13 mouse cellular contexts compared by ENCODE assay signal in the genomic region with DNA sequence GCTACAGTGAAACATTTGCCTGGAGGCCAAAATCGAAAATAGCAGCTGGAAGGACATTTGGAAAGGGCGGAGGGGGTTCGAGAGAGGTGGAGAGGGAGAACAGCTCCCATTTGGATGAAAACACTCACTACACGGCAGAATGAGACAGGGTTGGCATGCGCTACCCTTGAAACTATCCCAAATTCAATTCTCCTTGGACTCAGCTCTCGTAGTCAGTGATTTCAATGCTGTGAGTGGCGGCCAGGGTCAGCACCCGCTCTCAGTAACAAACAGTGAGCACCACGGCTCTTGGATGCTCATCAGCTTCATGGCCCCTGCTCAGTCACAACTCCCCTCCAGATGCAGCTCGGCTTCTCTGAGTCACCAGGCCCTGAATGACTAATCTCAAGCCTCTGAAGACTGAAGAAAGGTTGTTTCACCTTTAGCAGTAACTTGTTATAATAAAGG. TPM values are rescaled to one million over a fixed set of nuclear protein-coding genes. Genes with fewer than 3 reads are reported as not detected.
A peak's percentile ranks its signal among the peaks of the same experiment; 100 is the strongest.
DNase-seq lines count a peak whose midpoint lies in the region; ATAC-seq and TF ChIP-seq lines count a peak whose summit lies in the region.
"Had no signal": no experiment of that assay in that cellular context is flagged by ENCODE, and none has a peak within 500 bp of the region (broad histone marks: within the 10 kb centered on the region; RNA-seq: fewer than 3 reads in every experiment).

No protein-coding gene starts in this region.

- DNase-seq in heart, adult 2 months = peak; percentile 45 to 71
- DNase-seq in urinary bladder, postnatal 14 days (ENCODE audit: low spot score) = peak; percentile 9
- DNase-seq in urinary bladder, postnatal 4 days (ENCODE audit: low spot score in 2 of 2) = no peak
- peak; percentile 65 to 70 for DNase-seq in heart, adult 9 months (ENCODE audit: low spot score in 2 of 2)
- no peak for DNase-seq in thymus, postnatal 4 days
- DNase-seq in liver = no peak
- DNase-seq in MN1 (ENCODE audit: low spot score) = no peak
- DNase-seq: kidney, postnatal 14 days; liver, postnatal 0 days had no signal

- no peaks in the 10 kb centered on the region for H3K9me3 ChIP-seq in heart, embryonic 12.5 days (replicated peaks)
- H3K9me3 ChIP-seq: midbrain, embryonic 13.5 days had no signal

- no peak for ATAC-seq in heart, embryonic 12.5 days (ENCODE audit: insufficient number of reproducible peaks, low FRiP score)
- ATAC-seq: CD4-positive, CD25-positive, alpha-beta regulatory T cell, adult 4 months; liver, postnatal 0 days; midbrain, embryonic 13.5 days had no signal

- TF ChIP-seq EP300 in heart, adult 2 months (IDR thresholded peaks at IDR 0.05; ENCODE audit: insufficient read depth, low read depth, low read length) = no peak

- intact Hi-C loops in heart, adult 2 months (cut with DNase I) = loop anchor here (5.0 kb wide), 1 partner anchor 42 kb away; no protein-coding TSS in a partner anchor

- H3K4me2 ChIP-seq in heart, embryonic 12.5 days = no peak overlapping the region
- H3K4me2 ChIP-seq: hindbrain, embryonic 14.5 days; midbrain, embryonic 13.5 days had no signal

- no peak overlapping the region for H3K9ac ChIP-seq in heart, adult 2 months (ENCODE audit: low read depth, low read length)
- no peak overlapping the region for H3K9ac ChIP-seq in heart, embryonic 12.5 days
- H3K9ac ChIP-seq: hindbrain, embryonic 14.5 days; liver, postnatal 0 days; midbrain, embryonic 13.5 days had no signal

- no peaks in the 10 kb centered on the region for H3K27me3 ChIP-seq in heart, adult 2 months (ENCODE audit: control insufficient read depth, insufficient read depth, low read length)
- no peaks in the 10 kb centered on the region for H3K27me3 ChIP-seq in heart, embryonic 12.5 days (replicated peaks)
- H3K27me3 ChIP-seq: midbrain, embryonic 13.5 days had no signal

- H3K4me3 ChIP-seq in heart, adult 2 months = no peak overlapping the region
- H3K4me3 ChIP-seq in heart, embryonic 12.5 days = no peak overlapping the region
- H3K4me3 ChIP-seq: midbrain, embryonic 13.5 days had no signal

- H3K4me1 ChIP-seq in heart, adult 2 months (ENCODE audit: control insufficient read depth, insufficient read depth, low read length) = no peaks in the 10 kb centered on the region
- peaks cover 16% of the 10 kb centered on the region for H3K4me1 ChIP-seq in heart, embryonic 12.5 days (replicated peaks)

- no peaks in the 10 kb centered on the region for H3K79me2 ChIP-seq in heart, adult 2 months (replicated peaks; ENCODE audit: control insufficient read depth, insufficient read depth, low read length)

- TF ChIP-seq POLR2A in heart, adult 2 months (IDR thresholded peaks at IDR 0.05; ENCODE audit: insufficient read depth, low read depth, low read length) = no peak

- no peaks in the 10 kb centered on the region for H3K36me3 ChIP-seq in heart, adult 2 months (ENCODE audit: control insufficient read depth, insufficient read depth, low read length)
- no peaks in the 10 kb centered on the region for H3K36me3 ChIP-seq in heart, embryonic 12.5 days
- H3K36me3 ChIP-seq: midbrain, embryonic 13.5 days had no signal

- WGBS in heart, adult 2 months = 68% methylated on average over 10 of the region's 10 CpGs
- WGBS in heart, embryonic 12.5 days = 79% methylated on average over 10 of the region's 10 CpGs

- TF ChIP-seq CTCF in heart, adult 2 months (IDR thresholded peaks at IDR 0.05) = no peak

- no peak overlapping the region for H3K27ac ChIP-seq in heart, adult 2 months
- no peak overlapping the region for H3K27ac ChIP-seq in heart, embryonic 12.5 days (ENCODE audit: poor library complexity, severe bottlenecking)
- H3K27ac ChIP-seq: hindbrain, embryonic 14.5 days; midbrain, embryonic 13.5 days had no signal

RNA-seq across cellular contexts. Expression of gene Tanc2, which starts 59.1 kb away (rescaled TPM):
- total RNA-seq in heart, adult 2 months (2021) = 10 to 100 TPM; 11.9 to 15.2 TPM
- polyA plus RNA-seq in heart, adult 2 months (2012; rRNA removed) = 3.5 and 6.9 TPM in 2 replicates
- 24.4 and 26.1 TPM in 2 replicates for polyA plus RNA-seq in heart, embryonic 12.5 days (2016; fragmentation: Nextera tagmentation; extraction: Ambion mirVana)

Comparison
In these comparisons a context has a peak if more than half of its experiments do, and no peak if none do; other contexts are left out.
1. DNase-seq: peak in heart, adult 2 months (2 of 2), urinary bladder, postnatal 14 days (single experiment) and heart, adult 9 months (2 of 2); none in urinary bladder, postnatal 4 days (0 of 2), thymus, postnatal 4 days (single experiment), liver (single experiment) and MN1 (single experiment).